Mouse (Mus musculus) ES-Bruce4 (cell line): ENCODE results near the gene Slc15a3.

Experiments used
- CTCF ChIP-seq: IDR thresholded peaks from one replicate; pipeline ENCODE4 v1.8.1; 2011; ENCODE audit warnings: low read depth, low read length
- EP300 ChIP-seq: IDR thresholded peaks from 2 replicates; pipeline ENCODE4 v1.6.1; 2011; ENCODE audit warnings: low read depth, low read length; ENCODE audit not compliant: insufficient read depth
- POLR2A ChIP-seq: IDR thresholded peaks from one replicate; pipeline ENCODE4 v1.8.1; 2011; ENCODE audit warnings: low read length; ENCODE audit not compliant: insufficient read depth

- TF ChIP-seq EP300 (no peak), POLR2A (no peak), CTCF (no peak)
Measured at GRCm38 (mm10) chr19:10897491-10897890, 58.0 kb downstream of the Slc15a3 start.
